Mouse (Mus musculus) limb, embryonic 15.5 days (tissue): ENCODE measurements around the gene Schip1. TPM values are rescaled to one million over a fixed set of nuclear protein-coding genes. Genes with fewer than 3 reads are reported as not detected.

ENCODE experiments used
- ATAC-seq: fragments of 200-750 bp; cut with Nextera tagmentation; 2 replicates; pipeline ENCODE4 v1.8.0; 2017; ENCODE audit warnings: low read depth, moderate TSS enrichment; ENCODE audit not compliant: insufficient number of reproducible peaks, low FRiP score, low TSS enrichment
- H3K27ac ChIP-seq: fragments of 300-500 bp; sonication (generic); 2 replicates; pipeline ENCODE4 v1.5.1; 2015; ENCODE audit warnings: moderate library complexity, mild to moderate bottlenecking, inconsistent platforms
- H3K27me3 ChIP-seq: fragments of 300-500 bp; sonication (generic); 2 replicates; pipeline ENCODE4 v1.6.1; 2015; ENCODE audit warnings: inconsistent platforms
- H3K36me3 ChIP-seq: fragments of 300-500 bp; sonication (generic); 2 replicates; pipeline ENCODE4 v1.6.1; 2015; ENCODE audit warnings: inconsistent platforms
- H3K4me1 ChIP-seq: fragments of 300-500 bp; sonication (generic); 2 replicates; pipeline ENCODE4 v1.6.1; 2015; ENCODE audit warnings: inconsistent platforms
- H3K4me2 ChIP-seq: fragments of 300-500 bp; sonication (generic); 2 replicates; pipeline ENCODE4 v1.6.1; 2015; ENCODE audit warnings: mild to moderate bottlenecking, inconsistent platforms
- H3K4me3 ChIP-seq: fragments of 300-500 bp; sonication (generic); 2 replicates; pipeline ENCODE4 v1.5.1; 2015; ENCODE audit warnings: mild to moderate bottlenecking, inconsistent platforms
- H3K9ac ChIP-seq: fragments of 300-500 bp; sonication (generic); 2 replicates; pipeline ENCODE4 v1.6.1; 2015; ENCODE audit warnings: inconsistent platforms
- H3K9me3 ChIP-seq: fragments of 300-500 bp; sonication (generic); 2 replicates; pipeline ENCODE4 v1.6.1; 2016; ENCODE audit warnings: inconsistent platforms
- WGBS: fragments of 180-500 bp; shearing (Covaris S2); methylation state at CpG from one replicate; pipeline ENCODE4 v1.1.7; 2015; 5-methylcytosine and 5-hydroxymethylcytosine counted together
- polyA plus RNA-seq: library from polyadenylated mRNA; unstranded; fragments of >200 nt; fragmentation: Nextera tagmentation; extraction: Ambion mirVana; gene quantifications from 2 replicates; pipeline ENCODE4 v1.2.1, GENCODE M21; 2015

Schip1 gene
- polyA plus RNA-seq, 1 experiment from 2014 or later: 16.1 TPM

DNA sequence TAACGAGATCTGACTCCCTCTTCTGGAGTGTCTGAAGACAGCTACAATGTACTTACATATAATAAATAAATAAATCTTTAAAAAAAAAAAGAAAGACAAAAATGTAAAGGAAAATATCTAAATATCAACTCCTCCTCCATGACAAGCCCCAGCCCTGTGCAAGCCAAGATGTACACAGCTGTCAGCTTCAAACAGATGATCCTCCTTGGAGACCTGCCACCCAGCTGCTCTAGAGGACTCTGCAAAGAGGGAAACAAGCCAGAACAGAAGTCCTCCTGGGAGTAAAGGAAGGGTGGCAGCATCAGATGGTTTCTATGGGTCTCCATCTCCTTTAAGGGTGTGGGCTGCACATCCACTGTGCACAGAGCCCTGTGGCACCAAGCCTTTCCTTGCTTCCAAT lies 308.3 kb downstream of the Schip1 start:
- Histone ChIP-seq H3K36me3 (no peaks in the 10 kb centered on the region), H3K4me3 (no peak overlapping the region), H3K27ac (no peak overlapping the region), H3K27me3 (no peaks in the 10 kb centered on the region), H3K4me1 (no peaks in the 10 kb centered on the region), H3K4me2 (no peak overlapping the region), H3K9me3 (no peaks in the 10 kb centered on the region), H3K9ac (no peak overlapping the region)
- no peak for ATAC-seq
- WGBS: 75% methylated on average over 1 of the region's 1 CpGs

GRCm38 (mm10) chr3:68375100-68375508 lies 310.5 kb downstream of the Schip1 start:
- no peaks in the 10 kb centered on the region for H3K27me3 ChIP-seq
- no peak overlapping the region for H3K4me2 ChIP-seq
- H3K4me3 ChIP-seq: no peak overlapping the region
- no peak for ATAC-seq
- H3K9ac ChIP-seq: no peak overlapping the region
- 53% methylated on average over 10 of the region's 10 CpGs for WGBS
- no peaks in the 10 kb centered on the region for H3K9me3 ChIP-seq
- H3K27ac ChIP-seq: no peak overlapping the region
- no peaks in the 10 kb centered on the region for H3K36me3 ChIP-seq
- no peaks in the 10 kb centered on the region for H3K4me1 ChIP-seq

DNA sequence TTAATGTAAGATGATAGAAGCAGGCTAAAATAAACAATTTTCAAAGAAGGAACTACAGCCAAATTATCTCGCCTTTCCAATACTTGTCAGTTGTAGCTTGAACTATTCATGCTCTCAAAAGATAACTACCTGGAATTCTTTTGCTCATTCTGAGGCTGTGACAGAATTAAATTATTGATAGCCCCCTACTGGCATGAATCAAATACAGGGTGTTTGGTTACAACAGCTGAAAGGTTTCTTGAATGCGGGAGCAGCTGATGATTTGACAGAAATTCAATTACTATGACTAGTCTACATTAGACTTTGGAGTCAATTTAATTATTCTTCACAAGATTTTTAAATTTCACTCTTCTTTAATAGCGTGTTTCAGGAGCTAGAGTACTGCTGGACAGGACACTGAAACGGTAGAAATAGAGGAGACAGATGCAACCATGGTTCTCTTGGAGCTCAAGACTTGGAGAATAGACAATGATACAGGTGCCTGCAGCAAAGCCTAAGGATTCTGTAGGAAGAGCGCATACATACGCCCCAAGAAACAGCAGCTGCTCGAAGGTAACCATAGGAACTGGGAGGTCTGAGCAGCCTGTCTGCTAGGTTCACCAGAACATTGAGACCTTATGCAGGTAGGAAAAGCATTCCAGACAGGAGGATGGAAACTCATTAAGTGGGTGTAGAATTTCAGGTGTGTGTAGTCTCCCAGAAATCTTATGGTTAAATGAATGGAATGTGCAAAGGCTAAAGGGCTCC lies 313.0 kb downstream of the Schip1 start:
- ATAC-seq: no peak
- H3K4me3 ChIP-seq: no peak overlapping the region
- no peaks in the 10 kb centered on the region for H3K27me3 ChIP-seq
- WGBS: 69% methylated on average over 7 of the region's 7 CpGs
- H3K4me2 ChIP-seq: no peak overlapping the region
- no peaks in the 10 kb centered on the region for H3K4me1 ChIP-seq
- no peaks in the 10 kb centered on the region for H3K9me3 ChIP-seq
- no peak overlapping the region for H3K9ac ChIP-seq
- H3K27ac ChIP-seq: no peak overlapping the region
- H3K36me3 ChIP-seq: no peaks in the 10 kb centered on the region

DNA sequence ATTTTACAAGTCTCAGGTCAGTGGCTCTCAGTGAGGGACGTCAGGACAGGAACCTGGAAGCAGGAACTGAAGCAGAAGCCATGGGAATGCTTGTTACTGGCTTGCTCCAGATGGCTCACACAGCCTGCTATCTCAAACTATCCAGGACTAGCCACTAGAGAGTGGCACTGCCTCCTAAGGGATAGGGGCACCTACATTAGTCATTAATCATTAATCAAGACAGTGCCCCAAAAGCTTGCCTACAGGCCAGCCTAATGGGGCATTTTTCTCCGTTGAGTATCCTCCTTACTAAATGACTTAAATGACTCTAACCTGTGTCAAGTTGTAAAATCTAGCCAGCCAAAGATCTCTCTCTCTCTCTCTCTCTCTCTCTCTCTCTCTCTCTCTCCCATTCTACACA lies 314.2 kb downstream of the Schip1 start:
- H3K9ac ChIP-seq: no peak overlapping the region
- WGBS: 34% methylated on average over 2 of the region's 2 CpGs
- H3K27ac ChIP-seq: no peak overlapping the region
- H3K36me3 ChIP-seq: no peaks in the 10 kb centered on the region
- no peak for ATAC-seq
- H3K27me3 ChIP-seq: no peaks in the 10 kb centered on the region
- no peaks in the 10 kb centered on the region for H3K4me1 ChIP-seq
- no peak overlapping the region for H3K4me2 ChIP-seq
- no peaks in the 10 kb centered on the region for H3K9me3 ChIP-seq
- no peak overlapping the region for H3K4me3 ChIP-seq

DNA sequence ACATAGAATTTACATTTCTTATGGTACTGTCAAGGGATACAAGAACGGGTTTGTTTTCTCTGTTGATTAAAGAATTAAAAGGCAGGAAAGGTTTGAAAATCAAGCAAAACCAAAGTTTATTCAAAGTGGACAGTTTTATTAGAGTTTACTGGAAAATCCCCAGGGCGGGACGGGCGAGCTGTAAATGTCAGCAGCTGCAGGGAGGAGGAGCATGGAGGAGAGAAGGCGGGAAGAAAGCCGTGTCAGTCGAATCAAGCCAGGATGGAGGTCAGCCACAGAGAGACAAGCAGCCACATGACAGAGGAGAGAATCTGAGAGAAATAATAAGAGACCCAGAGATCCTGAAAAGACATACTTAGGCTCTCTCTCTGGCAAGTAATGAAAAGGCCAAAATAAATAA lies 314.6 kb downstream of the Schip1 start:
- ATAC-seq: no peak
- Histone ChIP-seq H3K4me3 (no peak overlapping the region), H3K9ac (no peak overlapping the region), H3K36me3 (no peaks in the 10 kb centered on the region), H3K27ac (no peak overlapping the region), H3K4me2 (no peak overlapping the region), H3K27me3 (no peaks in the 10 kb centered on the region), H3K9me3 (no peaks in the 10 kb centered on the region), H3K4me1 (no peaks in the 10 kb centered on the region)
- 14% methylated on average over 7 of the region's 7 CpGs for WGBS

GRCm38 (mm10) chr3:68383672-68384071 lies 319.1 kb downstream of the Schip1 start:
- no peaks in the 10 kb centered on the region for H3K27me3 ChIP-seq
- no peaks in the 10 kb centered on the region for H3K36me3 ChIP-seq
- no peaks in the 10 kb centered on the region for H3K4me1 ChIP-seq
- no peak for ATAC-seq
- no peaks in the 10 kb centered on the region for H3K9me3 ChIP-seq
- H3K9ac ChIP-seq: no peak overlapping the region
- no peak overlapping the region for H3K4me3 ChIP-seq
- no peak overlapping the region for H3K27ac ChIP-seq
- no peak overlapping the region for H3K4me2 ChIP-seq

- ATAC-seq: no peak
- no peaks in the 10 kb centered on the region for H3K27me3 ChIP-seq
- H3K36me3 ChIP-seq: no peaks in the 10 kb centered on the region
- no peak overlapping the region for H3K9ac ChIP-seq
- WGBS: 74% methylated on average over 3 of the region's 3 CpGs
- no peaks in the 10 kb centered on the region for H3K9me3 ChIP-seq
- no peak overlapping the region for H3K27ac ChIP-seq
- H3K4me1 ChIP-seq: no peaks in the 10 kb centered on the region
- no peak overlapping the region for H3K4me3 ChIP-seq
- H3K4me2 ChIP-seq: no peak overlapping the region
Observed at GRCm38 (mm10) chr3:68385544-68385943, 320.9 kb downstream of the Schip1 start.

DNA sequence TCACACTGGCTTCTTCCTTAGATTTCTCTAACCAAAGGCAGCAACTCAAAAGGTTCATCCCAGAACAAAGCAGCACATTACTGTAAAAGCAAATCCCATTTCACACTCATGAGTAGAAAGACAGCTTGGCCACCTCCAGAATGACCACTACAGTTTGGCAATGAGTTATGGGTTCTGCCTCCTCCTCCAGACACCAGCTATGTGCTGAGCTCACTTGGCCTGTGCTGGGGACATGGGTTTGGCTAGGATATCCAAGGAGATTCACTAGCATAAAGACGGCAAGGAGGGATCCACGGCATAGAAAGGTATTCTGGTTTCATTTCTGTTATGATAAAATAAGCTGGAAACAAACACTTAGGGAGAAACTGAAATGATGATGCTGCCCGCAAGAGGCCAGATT lies 323.4 kb downstream of the Schip1 start:
- Histone ChIP-seq H3K9me3 (no peaks in the 10 kb centered on the region), H3K27ac (no peak overlapping the region), H3K27me3 (no peaks in the 10 kb centered on the region), H3K36me3 (no peaks in the 10 kb centered on the region), H3K4me1 (no peaks in the 10 kb centered on the region), H3K4me2 (no peak overlapping the region), H3K4me3 (no peak overlapping the region), H3K9ac (no peak overlapping the region)
- no peak for ATAC-seq
- 85% methylated on average over 3 of the region's 3 CpGs for WGBS

DNA sequence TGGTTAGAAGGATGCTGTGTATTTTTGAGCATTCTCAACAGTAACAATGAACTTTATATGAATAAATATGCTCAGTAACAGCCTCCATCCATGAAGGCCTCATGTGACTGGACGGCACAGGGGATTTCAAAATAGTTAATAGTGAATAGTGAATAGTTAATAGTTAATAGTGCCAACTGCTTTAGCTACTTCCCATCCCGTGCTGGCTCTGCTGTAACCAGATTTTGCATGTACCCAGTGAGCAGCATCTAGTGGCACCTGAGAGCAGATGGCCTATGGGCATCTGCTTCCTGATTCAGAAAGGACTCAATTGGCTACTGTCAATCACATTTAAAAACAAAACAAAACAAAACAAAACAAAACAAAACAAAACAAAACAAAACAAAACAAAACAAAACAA lies 329.0 kb downstream of the Schip1 start:
- Histone ChIP-seq H3K27me3 (no peaks in the 10 kb centered on the region), H3K9me3 (no peaks in the 10 kb centered on the region), H3K4me2 (no peak overlapping the region), H3K27ac (no peak overlapping the region), H3K4me1 (no peaks in the 10 kb centered on the region), H3K36me3 (no peaks in the 10 kb centered on the region), H3K9ac (no peak overlapping the region), H3K4me3 (no peak overlapping the region)
- whole genome bisulfite sequencing: 60% methylated on average over 2 of the region's 2 CpGs
- ATAC-seq: no peak

DNA sequence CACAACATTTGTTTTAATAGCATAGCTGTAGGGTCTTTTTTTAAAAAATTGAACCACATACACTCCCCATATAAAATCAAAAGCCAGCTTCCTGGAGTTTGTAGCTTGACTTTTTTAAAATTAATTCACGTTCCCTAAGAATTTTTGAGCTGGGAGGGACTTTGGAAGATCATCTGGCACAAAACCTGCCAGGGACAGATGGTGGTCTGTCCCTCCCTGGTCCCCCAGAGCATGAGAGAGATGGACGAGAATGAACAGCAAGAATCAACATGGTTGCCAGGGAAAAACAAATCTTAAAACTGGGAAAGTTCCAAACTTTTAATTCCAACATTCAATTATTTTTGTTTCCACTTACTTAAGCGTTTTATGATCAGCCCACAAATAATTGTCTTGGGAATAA lies 334.1 kb downstream of the Schip1 start:
- no peak for ATAC-seq
- 57% methylated on average over 3 of the region's 3 CpGs for WGBS
- no peaks in the 10 kb centered on the region for H3K27me3 ChIP-seq
- no peak overlapping the region for H3K27ac ChIP-seq
- H3K4me3 ChIP-seq: no peak overlapping the region
- H3K9ac ChIP-seq: no peak overlapping the region
- H3K9me3 ChIP-seq: no peaks in the 10 kb centered on the region
- no peaks in the 10 kb centered on the region for H3K4me1 ChIP-seq
- no peaks in the 10 kb centered on the region for H3K36me3 ChIP-seq
- H3K4me2 ChIP-seq: no peak overlapping the region

DNA sequence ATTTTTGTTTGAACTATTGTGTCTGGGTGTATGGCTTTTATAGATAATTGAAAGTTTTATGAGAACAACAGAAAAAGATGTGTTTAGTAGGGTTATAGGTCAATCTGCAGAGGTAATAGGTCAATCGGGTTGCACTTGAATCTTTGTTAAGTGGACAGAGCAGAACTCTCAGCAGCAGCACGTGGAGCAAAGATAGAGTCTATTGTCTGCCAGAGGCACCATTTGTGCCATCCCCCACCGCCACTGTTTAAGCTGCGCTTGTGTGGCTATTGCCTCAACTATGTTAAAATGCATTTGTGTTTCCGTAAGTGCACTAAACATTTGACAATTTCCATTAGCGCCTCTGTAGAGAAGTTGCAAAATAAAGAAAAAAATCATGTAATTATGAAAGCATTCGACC lies 335.5 kb downstream of the Schip1 start:
- 75% methylated on average over 7 of the region's 7 CpGs for WGBS
- no peaks in the 10 kb centered on the region for H3K9me3 ChIP-seq
- H3K4me1 ChIP-seq: no peaks in the 10 kb centered on the region
- no peak for ATAC-seq
- no peak overlapping the region for H3K4me2 ChIP-seq
- no peaks in the 10 kb centered on the region for H3K36me3 ChIP-seq
- H3K4me3 ChIP-seq: no peak overlapping the region
- H3K27me3 ChIP-seq: no peaks in the 10 kb centered on the region
- no peak overlapping the region for H3K9ac ChIP-seq
- no peak overlapping the region for H3K27ac ChIP-seq

- H3K27me3 ChIP-seq: no peaks in the 10 kb centered on the region
- ATAC-seq: no peak
- WGBS: 64% methylated on average over 4 of the region's 4 CpGs
- H3K36me3 ChIP-seq: no peaks in the 10 kb centered on the region
- H3K9me3 ChIP-seq: no peaks in the 10 kb centered on the region
- H3K4me3 ChIP-seq: no peak overlapping the region
- no peak overlapping the region for H3K27ac ChIP-seq
- no peak overlapping the region for H3K4me2 ChIP-seq
- no peak overlapping the region for H3K9ac ChIP-seq
- H3K4me1 ChIP-seq: no peaks in the 10 kb centered on the region
Observed at GRCm38 (mm10) chr3:68403343-68403742, 338.7 kb downstream of the Schip1 start.

DNA sequence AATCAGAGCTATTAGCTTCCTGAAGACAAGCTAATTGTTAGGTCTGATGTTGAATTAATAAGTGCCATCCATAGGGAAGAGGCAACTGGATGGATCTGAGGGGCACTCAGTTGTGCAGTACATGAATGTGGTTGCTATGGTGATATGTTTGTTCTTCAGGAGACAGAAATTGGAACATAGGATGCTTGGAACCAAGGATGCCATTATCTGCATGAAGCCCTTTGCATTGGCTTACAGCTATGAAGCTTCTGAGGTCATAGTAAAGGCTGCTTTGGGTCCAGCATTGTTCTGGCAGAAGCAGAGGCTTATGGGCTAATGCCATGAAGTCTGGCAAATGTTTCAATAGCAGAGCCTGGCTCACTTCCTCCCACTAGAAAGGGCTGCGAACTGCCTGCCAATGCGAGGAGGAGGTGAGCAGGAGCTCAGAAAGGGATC lies 339.2 kb downstream of the Schip1 start:
- no peak overlapping the region for H3K4me2 ChIP-seq
- H3K4me3 ChIP-seq: no peak overlapping the region
- H3K36me3 ChIP-seq: no peaks in the 10 kb centered on the region
- H3K27ac ChIP-seq: no peak overlapping the region
- H3K9ac ChIP-seq: no peak overlapping the region
- ATAC-seq: no peak
- WGBS: 78% methylated on average over 2 of the region's 2 CpGs
- H3K4me1 ChIP-seq: no peaks in the 10 kb centered on the region
- no peaks in the 10 kb centered on the region for H3K27me3 ChIP-seq
- no peaks in the 10 kb centered on the region for H3K9me3 ChIP-seq
